Mouse (Mus musculus) gonadal fat pad, adult 2 months (tissue): ENCODE results near the gene Kifc5b. TPM values are rescaled to one million over a fixed set of nuclear protein-coding genes. Genes with fewer than 3 reads are reported as not detected.
"Not testable (repeated sequence)": the region's sequence is repeated elsewhere in the genome, so short reads cannot be mapped to it uniquely, and the experiment has no call there.

Experiments used
- DNase-seq: peaks from one replicate; pipeline ENCODE4 v3.0.0-alpha.2; 2012; ENCODE audit warnings: low read depth
- polyA plus RNA-seq: library from polyadenylated mRNA; depleted of rRNA; stranded (reverse); fragments of >200 nt; gene quantifications from 2 replicates; pipeline ENCODE4 v1.2.3, GENCODE M21; 2012

Gene Kifc5b
- polyA plus RNA-seq, 1 experiment, result 2.5 TPM

DNA sequence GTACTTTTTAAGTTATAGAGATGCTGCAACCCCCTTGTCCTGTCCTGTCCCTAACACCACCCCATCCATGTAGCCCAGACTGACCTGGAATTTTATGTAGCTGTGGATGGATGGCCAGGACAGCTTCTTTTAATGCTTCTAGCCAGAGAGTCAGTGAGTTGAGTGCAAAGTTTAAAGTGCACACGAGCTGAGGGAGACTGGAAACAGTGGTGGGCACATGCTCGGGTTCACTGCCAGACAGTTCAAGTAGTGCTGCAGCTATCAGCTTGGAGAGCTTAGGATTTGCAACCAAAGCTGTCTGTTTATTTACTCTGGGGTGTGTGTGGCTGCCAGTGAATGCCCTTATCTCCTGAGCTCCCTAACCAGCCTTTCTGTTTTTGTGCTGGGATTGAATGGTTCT lies 2.6 kb downstream of the Kifc5b start:
- not testable (repeated sequence) for DNase-seq

DNA sequence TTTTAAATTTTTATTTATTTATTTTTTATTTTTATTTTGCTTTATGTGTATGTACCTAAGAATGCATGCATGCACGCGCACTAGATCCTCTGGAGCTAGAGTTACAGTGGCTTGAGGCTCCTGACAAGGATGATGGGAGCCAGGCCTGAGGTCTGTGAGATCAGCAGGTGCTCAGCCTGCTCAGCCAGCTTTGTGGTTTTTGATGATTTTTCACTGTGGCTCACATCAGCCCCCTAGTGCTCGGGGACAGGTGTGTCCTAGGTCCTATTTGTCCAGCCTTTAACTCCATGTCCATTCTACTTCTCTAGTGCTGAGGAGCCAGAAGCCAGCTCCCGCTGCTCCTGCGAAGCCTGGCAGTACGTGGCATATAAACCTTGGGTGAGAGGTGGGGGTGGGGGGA lies 5.5 kb downstream of the Kifc5b start:
- not testable (repeated sequence) for DNase-seq

DNA sequence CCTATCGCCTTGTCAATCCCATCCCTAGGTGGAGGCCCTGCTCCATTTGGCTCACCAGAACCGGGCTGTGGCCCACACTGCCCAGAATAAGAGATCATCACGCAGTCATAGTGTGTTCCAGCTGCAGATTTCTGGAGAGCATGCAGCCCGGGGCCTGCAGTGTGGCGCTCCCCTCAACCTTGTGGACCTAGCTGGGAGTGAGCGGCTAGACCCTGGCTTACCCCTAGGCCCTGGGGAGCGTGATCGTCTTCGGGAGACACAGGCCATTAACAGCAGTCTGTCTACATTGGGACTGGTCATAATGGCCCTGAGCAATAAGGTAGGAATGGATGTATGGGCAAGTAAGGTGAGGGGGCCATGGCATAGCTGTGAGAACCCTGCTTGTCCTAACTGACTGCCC lies 8.5 kb downstream of the Kifc5b start:
- not testable (repeated sequence) for DNase-seq

DNA sequence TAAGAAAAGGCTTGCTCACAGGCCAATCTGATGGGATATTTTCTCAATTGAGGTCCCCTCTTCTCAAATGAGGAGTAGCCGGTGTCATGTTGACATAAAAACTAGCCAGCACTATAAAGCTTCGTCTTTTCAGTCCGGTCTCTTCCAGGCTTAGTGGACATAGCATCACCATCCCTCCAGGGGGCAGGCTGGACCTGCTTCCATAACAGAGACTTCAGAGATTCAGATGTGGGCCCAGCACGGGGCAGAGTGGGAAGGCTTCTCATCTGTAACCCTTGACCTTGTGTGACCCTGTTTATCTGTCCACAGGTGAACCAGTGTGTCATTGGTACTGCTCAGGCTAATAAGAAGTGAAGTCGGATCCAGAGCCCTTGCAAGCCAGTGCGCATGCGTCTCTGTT lies 14.9 kb downstream of the Kifc5b start:
- DNase-seq, result not testable (repeated sequence)

DNA sequence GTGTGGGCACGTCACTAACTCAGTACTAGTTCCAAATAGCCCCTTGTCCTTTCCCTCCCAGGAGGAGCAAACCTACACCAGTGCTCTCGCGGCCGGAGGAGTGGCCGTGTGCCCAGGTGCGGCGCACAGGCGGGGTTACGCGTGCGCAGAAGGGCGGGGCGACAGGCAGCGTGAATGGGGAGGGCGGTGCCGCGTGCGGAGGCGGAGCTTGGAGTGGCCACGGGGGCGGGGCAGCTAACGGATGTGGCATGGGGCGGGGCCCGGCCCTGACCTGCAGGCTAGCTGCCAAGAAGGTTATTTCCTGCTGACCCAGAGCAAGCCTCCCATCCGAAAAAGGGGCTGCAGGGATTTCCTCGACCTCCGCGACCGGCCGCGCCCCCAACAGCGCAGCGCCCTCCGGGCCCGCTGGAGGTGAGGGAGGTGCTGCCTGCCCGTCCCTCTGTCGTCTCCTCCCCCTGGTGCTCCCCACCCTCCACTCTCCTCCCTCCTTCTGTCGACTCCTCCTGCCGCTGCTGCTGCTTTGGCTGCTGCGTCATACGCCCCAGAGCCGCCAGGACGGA lies 16.0 kb downstream of the Kifc5b start, which contains the start of gene Phf1:
Gene Phf1, plus strand, starts transcription at position 214 of the 560 bp plus-strand sequence.
- DNase-seq, result no peak

DNA sequence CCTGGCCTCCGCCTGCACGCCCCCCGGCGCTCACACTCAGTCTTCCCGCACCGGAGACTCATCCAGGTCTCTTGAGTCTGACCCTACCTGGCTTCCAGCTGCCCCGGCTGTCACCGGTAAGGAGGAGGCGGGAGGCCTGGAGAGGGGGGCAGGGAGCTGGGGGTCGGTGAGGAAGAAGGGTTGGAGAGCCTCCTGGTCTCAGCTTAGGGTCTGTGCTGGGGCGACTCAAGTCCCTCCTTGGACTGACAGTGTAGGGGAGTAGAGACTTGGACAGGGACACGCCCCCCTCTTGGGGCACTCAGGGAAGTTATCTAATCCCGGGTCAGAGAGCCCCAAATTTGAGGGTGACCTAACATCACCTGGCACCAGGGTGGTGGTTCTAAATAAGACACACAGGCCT lies 16.5 kb downstream of the Kifc5b start:
- DNase-seq, result no peak

DNA sequence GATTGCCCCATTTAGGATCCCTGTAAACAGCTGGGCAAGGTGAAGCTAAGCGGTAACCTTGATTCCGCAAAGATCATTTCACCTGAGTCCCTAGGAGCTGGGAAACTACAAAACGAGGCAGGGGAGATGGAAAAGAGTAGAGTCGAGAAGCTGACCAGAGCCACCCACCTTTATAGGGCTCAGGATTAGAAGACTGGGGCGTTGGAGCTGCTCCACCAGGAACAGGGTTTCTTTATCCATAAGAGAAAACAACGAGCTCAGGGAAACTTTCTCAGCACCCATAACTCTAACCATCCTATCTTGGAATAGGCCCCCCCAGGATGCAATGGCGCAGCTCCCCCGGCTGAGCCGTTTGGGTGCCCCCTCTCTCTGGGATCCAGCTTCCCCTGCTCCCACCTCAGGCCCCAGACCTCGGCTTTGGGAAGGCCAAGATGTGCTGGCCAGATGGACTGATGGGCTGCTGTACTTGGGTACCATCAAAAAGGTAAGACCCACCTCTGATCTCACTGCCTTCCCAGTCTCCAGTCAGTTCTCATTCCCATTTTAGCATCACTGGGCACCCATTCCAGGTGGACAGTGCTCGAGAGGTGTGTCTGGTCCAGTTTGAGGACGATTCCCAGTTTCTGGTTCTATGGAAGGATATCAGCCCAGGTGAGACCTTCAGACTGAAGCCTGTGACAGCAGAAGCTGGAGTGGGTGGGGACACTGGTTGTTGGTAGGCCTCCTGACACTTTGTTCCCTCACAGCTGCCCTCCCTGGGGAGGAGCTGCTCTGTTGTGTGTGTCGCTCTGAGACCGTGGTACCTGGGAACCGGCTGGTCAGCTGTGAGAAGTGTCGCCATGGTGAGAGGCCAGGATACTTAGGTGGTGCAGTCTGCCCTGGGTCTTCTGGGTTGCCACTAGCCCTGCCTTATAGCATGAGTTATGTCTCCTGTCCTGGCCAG lies 17.3 kb downstream of the Kifc5b start:
- no peak for DNase-seq

DNA sequence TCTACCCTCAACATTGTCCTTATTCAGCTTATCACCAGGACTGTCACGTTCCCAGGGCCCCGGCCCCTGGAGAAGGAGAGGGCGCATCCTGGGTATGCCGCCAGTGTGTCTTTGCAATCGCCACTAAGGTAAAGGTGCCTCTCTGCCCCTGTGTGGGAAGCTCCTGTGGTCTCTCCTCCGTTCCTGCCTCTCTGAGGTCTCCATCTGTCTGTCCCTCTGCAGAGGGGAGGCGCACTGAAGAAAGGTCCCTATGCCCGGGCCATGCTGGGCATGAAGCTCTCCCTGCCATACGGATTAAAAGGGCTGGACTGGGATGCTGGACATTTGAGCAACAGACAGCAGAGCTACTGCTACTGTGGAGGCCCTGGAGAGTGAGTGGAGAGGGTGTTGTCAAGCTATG lies 18.1 kb downstream of the Kifc5b start:
- DNase-seq, result no peak

DNA sequence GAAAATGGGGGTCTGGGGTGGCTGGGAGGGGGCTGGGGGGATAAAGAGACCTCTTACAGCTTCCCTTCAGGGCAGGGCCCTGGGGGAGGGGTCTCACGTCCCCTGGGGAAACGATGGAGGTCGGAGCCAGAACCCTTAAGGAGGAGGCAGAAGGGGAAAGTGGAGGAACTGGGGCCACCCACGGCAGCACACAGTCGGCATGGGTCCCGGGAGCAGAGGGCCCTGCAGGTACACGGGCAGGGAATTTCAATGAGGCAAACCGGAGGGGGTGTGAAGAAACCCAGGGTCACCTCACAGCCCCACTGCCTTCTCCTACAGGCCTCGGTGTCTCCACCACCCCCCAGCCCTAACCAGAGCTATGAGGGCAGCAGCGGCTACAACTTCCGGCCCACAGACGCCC lies 19.6 kb downstream of the Kifc5b start:
- DNase-seq, result no peak

DNA sequence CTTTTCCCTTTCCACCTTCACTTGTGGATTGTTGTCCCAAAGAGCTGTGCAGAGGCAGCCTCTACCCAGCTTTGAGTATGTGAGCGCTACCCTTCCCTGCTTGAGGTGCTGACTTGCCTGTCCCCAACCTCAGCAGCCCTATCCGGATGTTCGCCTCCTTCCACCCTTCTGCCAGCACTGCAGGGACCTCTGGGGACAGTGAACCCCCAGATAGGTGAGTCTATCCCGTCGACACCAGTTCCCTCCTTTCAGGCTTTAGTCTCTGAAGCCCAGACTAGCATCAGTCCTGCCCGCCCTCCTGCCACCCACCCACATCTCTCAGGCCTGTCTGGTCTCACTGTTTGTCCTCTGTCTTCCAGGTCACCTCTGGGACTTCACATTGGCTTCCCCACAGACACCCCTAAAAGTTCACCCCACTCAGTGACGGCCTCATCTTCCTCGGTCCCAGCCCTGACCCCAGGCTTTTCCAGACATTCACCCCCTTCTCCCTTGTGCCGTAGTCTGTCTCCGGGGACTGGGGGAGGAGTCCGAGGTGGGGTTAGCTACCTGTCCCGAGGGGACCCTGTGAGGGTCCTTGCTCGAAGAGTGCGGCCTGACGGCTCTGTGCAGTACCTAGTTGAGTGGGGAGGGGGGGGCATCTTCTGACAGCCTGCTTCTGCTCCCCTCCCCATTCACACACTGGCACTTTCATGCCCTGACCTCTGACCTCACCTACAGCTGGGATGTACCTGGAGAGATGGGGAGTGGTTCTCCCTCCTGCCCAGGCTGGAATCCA lies 20.2 kb downstream of the Kifc5b start:
- DNase-seq, result no peak

DNA sequence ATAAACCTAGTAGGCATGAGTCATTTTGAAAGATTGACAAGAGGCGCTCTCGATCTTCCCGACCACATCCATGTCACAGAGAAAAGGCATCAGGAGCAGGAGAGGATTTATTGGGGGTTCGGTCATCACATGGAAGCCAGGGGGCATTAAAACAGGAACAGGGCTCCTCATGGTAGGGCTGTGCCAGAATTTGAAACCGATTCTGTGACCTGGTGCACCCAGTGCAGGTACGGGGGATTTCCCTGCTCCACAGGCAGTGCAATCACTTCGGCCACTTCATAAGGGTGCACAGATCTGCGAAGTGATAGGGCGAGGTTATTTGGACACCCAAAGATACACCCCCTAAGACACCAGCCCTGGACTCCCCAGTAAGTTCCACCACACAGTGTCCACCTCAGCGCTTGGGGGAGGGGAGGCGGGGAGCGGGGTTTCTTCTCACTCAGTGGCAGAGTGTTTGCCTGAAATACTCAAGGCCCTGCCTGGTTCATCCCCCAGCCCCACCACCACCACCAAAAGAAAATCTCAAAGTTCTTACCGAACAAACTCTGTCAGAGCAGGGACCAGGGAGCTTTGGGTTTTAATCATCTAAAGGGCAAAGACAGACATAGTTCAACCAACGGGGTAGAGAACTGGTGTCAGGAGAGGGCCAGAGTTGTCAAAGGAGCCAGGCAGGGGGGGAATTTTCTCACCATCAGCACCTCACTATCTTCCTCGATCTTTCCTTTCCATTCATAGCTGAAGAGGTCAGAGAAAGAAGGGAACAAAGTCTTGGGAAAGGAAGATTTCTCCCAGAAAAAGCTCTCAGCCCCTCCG lies 21.2 kb downstream of the Kifc5b start:
- no peak for DNase-seq

DNA sequence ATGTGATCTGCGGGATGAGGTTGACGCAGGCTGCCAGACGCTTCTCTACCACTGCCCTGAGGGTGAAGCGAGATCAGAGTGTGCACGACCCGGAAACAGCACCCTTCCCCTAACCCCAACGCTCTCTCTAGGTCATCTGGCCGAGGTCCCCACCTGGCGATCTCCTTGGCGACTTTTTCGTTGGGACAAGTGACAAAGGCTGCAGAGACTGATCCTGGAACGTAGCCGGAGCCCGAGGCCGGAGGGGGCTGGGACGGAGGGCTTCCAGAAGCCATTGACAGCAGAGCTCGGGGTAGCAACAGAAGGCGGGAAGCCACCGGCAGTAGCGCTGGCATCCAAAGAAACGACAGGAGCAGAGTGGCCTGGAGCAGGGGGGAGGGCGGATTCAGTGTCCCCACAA lies 21.8 kb downstream of the Kifc5b start:
- no peak for DNase-seq

DNA sequence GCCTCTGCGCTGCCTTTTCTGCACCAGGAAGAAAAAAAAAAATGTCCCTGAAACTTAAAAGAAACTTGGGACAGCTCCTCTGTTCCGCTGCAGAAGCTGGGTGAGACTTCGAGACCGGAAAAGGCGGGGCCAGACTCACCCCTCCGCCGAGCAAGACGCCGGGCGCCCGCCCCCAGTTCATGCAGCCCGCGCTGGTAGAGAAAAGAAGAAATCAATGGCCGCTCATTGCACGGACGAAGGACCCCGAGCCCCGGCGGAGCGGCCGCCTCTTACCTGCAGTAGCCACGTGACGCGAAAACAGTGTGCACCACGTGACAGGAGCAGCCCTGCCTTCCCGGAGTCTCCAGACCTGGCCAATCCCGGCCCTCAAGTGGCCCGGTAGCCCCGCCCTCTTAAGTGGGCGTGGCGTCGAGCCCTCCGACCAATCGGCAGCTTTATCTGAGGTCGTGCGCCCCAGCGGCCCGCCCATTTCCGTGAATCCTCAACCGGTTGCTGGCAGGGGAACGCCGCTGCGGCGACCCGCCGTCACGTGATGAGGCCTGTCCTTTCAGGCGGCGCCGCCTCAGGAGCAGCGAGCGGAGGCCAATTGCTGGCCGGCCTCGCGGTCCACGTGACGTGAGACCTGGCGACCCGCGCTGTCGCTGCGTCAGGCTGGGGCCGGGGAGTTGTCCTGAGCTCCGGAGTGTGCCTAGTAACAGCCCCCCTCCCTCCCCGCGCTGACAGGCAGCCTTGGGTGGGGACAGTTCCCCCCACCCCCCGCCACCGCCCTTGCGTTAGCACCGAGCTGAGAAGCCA lies 22.5 kb downstream of the Kifc5b start, which contains the start of gene Cuta:
Gene Cuta, minus strand, starts transcription at position 392 of the 795 bp plus-strand sequence.
- DNase-seq, result peak; percentile 88

DNA sequence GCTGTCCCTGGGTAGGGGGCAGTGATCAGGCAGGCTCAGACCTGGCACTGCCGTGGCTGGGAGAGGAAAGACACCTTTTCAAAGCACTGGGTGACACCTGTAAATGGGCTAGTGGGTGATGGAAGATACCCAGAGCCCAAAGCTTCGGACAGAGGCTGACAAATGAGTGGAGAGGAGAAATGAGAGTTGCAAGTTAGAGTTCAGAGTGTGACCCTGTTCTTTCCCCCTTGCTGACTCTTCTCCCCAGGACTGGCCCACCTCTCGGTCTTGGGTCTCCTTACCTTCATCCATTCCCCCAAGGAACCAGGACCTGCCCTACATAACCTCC lies 23.0 kb downstream of the Kifc5b start:
- DNase-seq, result no peak

DNA sequence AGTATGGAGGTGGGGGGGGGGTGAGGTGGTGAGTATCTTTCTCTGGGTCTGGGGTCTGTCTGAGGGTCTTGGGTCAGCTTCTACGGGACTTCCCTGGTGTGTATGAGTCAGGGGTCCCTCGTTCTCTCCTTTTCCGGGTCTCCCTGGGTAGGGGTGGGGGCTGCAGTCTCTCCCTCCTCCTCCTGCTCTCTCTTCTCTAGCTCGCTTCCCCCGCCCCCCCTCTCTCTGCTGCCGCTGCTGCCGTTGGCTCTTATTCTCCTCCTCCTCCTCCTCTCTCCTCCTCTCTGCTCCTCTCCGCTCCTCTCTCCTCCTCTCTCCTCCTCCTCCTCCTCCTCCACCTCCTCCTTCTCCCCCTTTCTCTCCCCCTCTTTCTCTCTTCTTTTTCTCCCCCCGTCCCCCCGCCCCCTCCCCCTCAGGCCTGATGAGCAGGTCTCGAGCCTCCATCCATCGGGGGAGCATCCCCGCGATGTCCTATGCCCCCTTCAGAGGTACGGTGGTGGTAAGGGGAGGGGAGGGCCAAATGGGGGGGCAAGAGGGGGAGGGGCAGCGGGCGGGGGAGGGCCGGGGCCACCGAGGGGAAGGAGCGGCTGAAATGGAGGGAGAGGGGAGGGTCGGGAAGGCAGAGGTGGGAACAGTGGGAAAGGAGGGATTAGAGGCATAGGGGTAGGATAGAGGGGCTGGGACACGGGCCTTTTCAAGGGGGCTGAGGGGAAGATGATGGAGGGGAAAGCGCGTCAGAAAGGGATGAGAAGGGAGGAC lies 24.3 kb downstream of the Kifc5b start, which contains the start of gene Syngap1:
Gene Syngap1, plus strand, starts transcription at position 223 of the 759 bp plus-strand sequence.
- no peak for DNase-seq

DNA sequence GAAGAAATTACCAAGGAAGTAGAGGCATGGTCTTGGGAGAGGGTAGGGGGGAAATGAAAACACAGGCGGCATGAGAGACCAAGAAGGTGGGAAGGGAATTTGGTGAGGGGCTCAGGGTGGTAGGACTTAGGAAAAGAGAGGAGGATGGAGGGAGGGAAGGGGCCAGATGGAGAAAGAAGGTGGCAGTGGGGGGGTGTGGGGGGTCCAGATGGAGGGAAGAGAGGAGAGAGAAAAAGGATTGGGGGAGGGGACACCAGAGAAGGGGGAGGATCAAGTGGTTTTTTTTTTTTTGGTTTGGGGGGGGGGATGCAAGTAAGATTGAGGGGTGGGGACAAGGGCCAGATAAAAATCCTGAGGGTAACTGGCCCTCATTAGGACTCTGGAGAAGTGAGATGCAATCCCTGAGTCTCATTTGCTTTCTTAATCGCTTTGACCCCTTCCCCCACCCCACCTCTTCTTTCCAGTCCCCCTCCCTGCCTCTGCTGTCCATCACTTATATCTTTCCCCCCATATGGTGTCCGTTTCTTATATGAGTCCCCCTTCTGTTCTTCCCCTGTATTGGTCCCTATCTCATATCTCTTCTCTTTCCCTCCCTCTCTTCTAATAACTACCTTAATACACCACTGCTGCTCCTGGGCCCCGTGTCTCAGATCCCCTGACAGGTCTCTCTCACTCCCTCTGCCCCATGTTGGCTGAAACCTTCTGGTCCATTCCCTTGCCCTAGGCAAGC lies 25.1 kb downstream of the Kifc5b start:
- no peak for DNase-seq

DNA sequence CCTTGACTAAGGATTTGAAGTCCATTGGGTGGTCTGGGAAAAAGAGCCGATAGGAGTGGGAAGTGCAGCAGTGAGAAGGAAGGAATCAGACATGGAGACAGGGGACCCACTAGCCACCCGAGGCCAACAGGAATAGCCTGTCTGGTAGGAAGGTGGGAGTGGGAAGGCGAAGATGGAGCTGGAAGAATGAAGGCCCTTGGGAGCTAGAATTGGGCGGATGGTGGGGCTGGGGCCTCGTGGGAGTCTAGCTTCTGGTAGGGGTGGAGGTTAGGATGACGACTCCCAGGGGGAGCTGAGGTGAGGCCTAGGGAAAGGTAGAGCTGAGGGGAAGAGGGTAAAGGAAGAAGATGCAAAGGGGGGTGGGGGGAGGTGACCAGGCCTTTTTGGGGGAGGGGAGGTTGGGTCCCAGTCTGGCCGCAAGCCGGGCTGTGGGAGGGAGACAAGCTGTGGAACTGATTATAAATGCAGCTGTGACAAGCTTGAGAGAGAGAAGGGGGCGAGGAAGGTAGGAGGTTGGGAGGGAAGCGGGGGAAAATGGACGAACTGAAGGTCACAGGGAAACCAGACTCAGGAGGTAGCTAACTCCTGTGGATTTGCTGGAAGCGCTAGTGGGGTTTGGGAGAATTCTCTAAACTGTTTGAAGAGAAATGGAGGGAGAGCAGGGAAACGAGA lies 29.1 kb downstream of the Kifc5b start:
- no peak for DNase-seq

DNA sequence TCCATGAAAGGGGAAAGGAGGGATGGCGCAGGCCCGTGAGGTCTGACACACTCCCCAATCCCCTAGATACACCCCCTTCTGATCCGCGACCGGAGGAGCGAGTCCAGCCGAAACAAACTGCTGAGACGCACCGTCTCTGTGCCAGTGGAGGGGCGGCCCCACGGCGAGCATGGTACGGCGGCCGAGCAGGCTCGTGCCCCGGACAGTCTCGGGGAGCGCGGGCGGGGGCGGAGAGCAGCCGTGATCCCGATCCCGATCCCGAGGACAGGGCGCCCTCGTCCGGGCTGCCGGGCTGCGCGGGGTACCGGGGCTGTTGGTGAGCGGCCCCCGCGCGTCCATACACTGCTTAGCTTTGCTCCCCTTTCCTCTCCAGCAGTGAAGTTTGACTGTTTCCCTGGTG lies 29.7 kb downstream of the Kifc5b start:
- no peak for DNase-seq
